14 mouse cellular contexts compared by ENCODE assay signal in the genomic region with DNA sequence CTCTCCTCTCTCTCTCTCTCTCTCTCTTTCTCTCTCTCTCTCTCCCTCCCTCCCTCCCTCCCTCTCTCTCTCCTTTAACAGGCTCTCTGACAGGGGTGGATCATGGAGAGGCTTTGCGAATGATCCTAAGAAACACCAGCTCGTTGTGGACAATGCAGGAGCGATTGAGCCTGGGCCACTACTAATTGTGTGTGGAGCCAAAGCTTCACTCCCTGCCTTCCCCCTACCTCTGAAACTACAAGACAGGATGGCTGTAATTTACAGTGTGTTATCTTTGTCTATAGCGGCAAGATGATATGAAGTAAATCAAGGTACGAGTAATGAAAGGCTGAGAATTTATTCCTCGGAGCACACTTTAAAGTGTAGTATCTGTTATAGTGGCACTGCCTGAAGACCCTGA.
"Had no signal": no experiment of that assay in that cellular context is flagged by ENCODE, and none has a peak within 500 bp of the region (broad histone marks: within the 10 kb centered on the region; RNA-seq: fewer than 3 reads in every experiment).

No protein-coding gene starts in this region.

- H3K27ac ChIP-seq: midbrain, embryonic 10.5 days; midbrain, embryonic 12.5 days had no signal

- H3K4me1 ChIP-seq: midbrain, embryonic 12.5 days had no signal

- H3K4me3 ChIP-seq: midbrain, embryonic 10.5 days; midbrain, embryonic 12.5 days had no signal

- H3K4me2 ChIP-seq: lung, embryonic 14.5 days; midbrain, embryonic 12.5 days had no signal

- DNase-seq: lung, adult 18-20 months; lung, embryonic 14.5 days; lung, postnatal 10 days; lung, postnatal 4 days; right cerebral cortex, adult 18-20 months; right cerebral cortex, postnatal 25 days; right cerebral cortex, postnatal 4 days; spleen, adult 18-20 months; thymus, adult 18-20 months; thymus, postnatal 14 days; thymus, postnatal 36 days had no signal

- H3K36me3 ChIP-seq: midbrain, embryonic 10.5 days; midbrain, embryonic 12.5 days had no signal

- H3K9ac ChIP-seq: lung, embryonic 14.5 days; midbrain, embryonic 12.5 days had no signal

- H3K9me3 ChIP-seq: midbrain, embryonic 10.5 days; midbrain, embryonic 12.5 days had no signal

- ATAC-seq: midbrain, embryonic 16.5 days had no signal
